In the genomic region with DNA sequence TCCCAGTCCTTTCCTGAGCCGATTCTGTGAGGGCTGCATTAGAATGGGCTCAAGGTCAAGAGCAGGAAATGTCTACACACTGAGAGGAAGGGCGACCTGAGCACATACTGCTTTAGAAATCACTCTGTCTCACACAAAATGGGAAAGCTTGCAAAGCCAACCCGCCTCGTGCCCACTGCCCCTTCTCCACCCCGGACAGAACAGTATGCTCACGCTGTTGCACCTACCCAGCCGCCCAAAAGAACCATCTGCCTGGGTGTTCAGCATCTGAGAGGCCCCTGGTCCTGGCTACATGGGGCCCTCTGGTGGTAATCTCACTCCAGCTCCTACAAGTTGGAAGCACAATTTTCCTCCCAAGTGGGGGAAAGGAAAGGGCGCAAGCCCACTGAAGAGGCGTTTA, we compare ENCODE assay signal across 9 mouse cellular contexts. TPM values are rescaled to one million over a fixed set of nuclear protein-coding genes. Genes with fewer than 3 reads are reported as not detected.
A peak's percentile ranks its signal among the peaks of the same experiment; 100 is the strongest.
DNase-seq lines count a peak whose midpoint lies in the region; ATAC-seq and TF ChIP-seq lines count a peak whose summit lies in the region.
"Had no signal": no experiment of that assay in that cellular context is flagged by ENCODE, and none has a peak within 500 bp of the region (broad histone marks: within the 10 kb centered on the region; RNA-seq: fewer than 3 reads in every experiment).

No protein-coding gene starts in this region.

- TF ChIP-seq EP300 in CH12.LX (IDR thresholded peaks at IDR 0.05; ENCODE audit: low read length): no peak

- DNase-seq in CH12.LX (ENCODE audit: extremely low read depth) (peak; percentile 33), ZHBTc4 (ENCODE audit: low read depth, low spot score) (peak; percentile 64)
- peak; percentile 5 for DNase-seq in embryo, embryonic 11.5 days (ENCODE audit: low read depth, low spot score)
- DNase-seq in left cerebral cortex, postnatal 25 days (ENCODE audit: low spot score in 2 of 2): peak; percentile 63 to 88
- DNase-seq in retina, postnatal 1 day: peak; percentile 70
- DNase-seq in thymus, postnatal 10 days (ENCODE audit: low spot score in 2 of 2): no peak

- 29% methylated on average over 9 of the region's 9 CpGs for WGBS in hindbrain, embryonic 15.5 days

- intact Hi-C loops in left cerebral cortex, postnatal 25 days (cut with DNase I): loop anchor here (5.0 to 10.0 kb wide), 2 partner anchors 345 to 863 kb away; no protein-coding TSS in a partner anchor

- in situ Hi-C loops in CH12.LX (cut with MboI; ENCODE audit: low pct_ligation_motif_present, low pct_unique_long_range_greater_than_20kb, low sequenced_read_pairs): loop anchor here (25.0 kb wide), 1 partner anchor 1073 kb away; no protein-coding TSS in a partner anchor

- H3K27ac ChIP-seq in CH12.LX (ENCODE audit: insufficient read depth, low read depth): no peak overlapping the region
- H3K27ac ChIP-seq in hindbrain, embryonic 15.5 days (replicated peaks): no peak overlapping the region

- no peak overlapping the region for H3K4me2 ChIP-seq in CH12.LX (ENCODE audit: insufficient read depth, low read depth, poor library complexity, severe bottlenecking)
- no peak overlapping the region for H3K4me2 ChIP-seq in hindbrain, embryonic 15.5 days

- no peaks in the 10 kb centered on the region for H3K36me3 ChIP-seq in CH12.LX (replicated peaks in 1 of 2; ENCODE audit: control insufficient read depth in 1 of 2, insufficient read depth in 1 of 2, low read length in 1 of 2)
- peaks cover 35% of the 10 kb centered on the region for H3K36me3 ChIP-seq in hindbrain, embryonic 15.5 days

- no peaks in the 10 kb centered on the region for H3K79me2 ChIP-seq in CH12.LX (replicated peaks; ENCODE audit: control insufficient read depth, extremely low read depth, insufficient read depth, poor library complexity, severe bottlenecking)

- no peak for TF ChIP-seq POLR2A in CH12.LX (IDR thresholded peaks at IDR 0.05; ENCODE audit: low read depth, low read length)

- no peaks in the 10 kb centered on the region for H3K27me3 ChIP-seq in CH12.LX (replicated peaks)
- no peaks in the 10 kb centered on the region for H3K27me3 ChIP-seq in hindbrain, embryonic 15.5 days

- no peaks in the 10 kb centered on the region for H3K9me3 ChIP-seq in CH12.LX (replicated peaks; ENCODE audit: low read length)
- no peaks in the 10 kb centered on the region for H3K9me3 ChIP-seq in hindbrain, embryonic 15.5 days

- peak; percentile 49 for TF ChIP-seq RAD21 in CH12.LX (IDR thresholded peaks at IDR 0.05; ENCODE audit: low read depth, low read length)

- no peak overlapping the region for H3K9ac ChIP-seq in CH12.LX (ENCODE audit: insufficient read depth, low read depth)
- no peak overlapping the region for H3K9ac ChIP-seq in hindbrain, embryonic 15.5 days

- peak; percentile 75 for ATAC-seq in hindbrain, embryonic 15.5 days (ENCODE audit: low FRiP score, low read depth)
- no peak for ATAC-seq in megakaryocyte, adult 5-6 weeks (ENCODE audit: poor library complexity, severe bottlenecking)

- no peaks in the 10 kb centered on the region for H3K4me1 ChIP-seq in CH12.LX (ENCODE audit: control insufficient read depth in 1 of 2, insufficient read depth in 2 of 2)
- H3K4me1 ChIP-seq in hindbrain, embryonic 15.5 days (replicated peaks): no peaks in the 10 kb centered on the region

- peak in 1 of 2 experiments; percentile 53; a peak in 3 of 4 replicates for TF ChIP-seq CTCF in CH12.LX (conservative IDR thresholded peaks at IDR 0.05 in 1 of 2, IDR thresholded peaks at IDR 0.05 in 1 of 2; ENCODE audit: low read depth in 2 of 2, low read length in 2 of 2)

- dilution Hi-C loops in CH12.LX (cut with MboI; ENCODE audit: extremely low pct_ligation_motif_present, extremely low pct_unique_long_range_greater_than_20kb, low sequenced_read_pairs): no loop called here

- no peak overlapping the region for H3K4me3 ChIP-seq in CH12.LX (replicated peaks in 1 of 3; ENCODE audit: low read depth in 2 of 3, low read length in 2 of 3, poor library complexity in 1 of 3)
- no peak overlapping the region for H3K4me3 ChIP-seq in hindbrain, embryonic 15.5 days

TF ChIP-seq in CH12.LX, 34 proteins besides CTCF, POLR2A, EP300 and RAD21:
- peak; percentile 54 for TF ChIP-seq SMC3 (IDR thresholded peaks at IDR 0.05; ENCODE audit: low read depth, low read length)
- no peak for TF ChIP-seq JUND (conservative IDR thresholded peaks at IDR 0.05; ENCODE audit: low read depth, low read length)
- no peak for TF ChIP-seq NELFE (IDR thresholded peaks at IDR 0.05; ENCODE audit: low read depth, low read length)

RNA-seq across cellular contexts. Expression of gene B3gat1, which starts 26.6 kb away (rescaled TPM):
- total RNA-seq in CH12.LX (2012; rRNA removed) (not detected in 2 replicates), CH12.LX (2014; rRNA removed) (not detected in 2 replicates)
- not detected in 2 replicates for polyA plus RNA-seq in CH12.LX (2012; ENCODE audit: insufficient read length, low read depth)
- polyA plus RNA-seq in hindbrain, embryonic 15.5 days (2015; fragmentation: Nextera tagmentation; extraction: Ambion mirVana): 41.1 and 51.0 TPM in 2 replicates
- total RNA-seq in left cerebral cortex, postnatal 25 days (2021): 100 to 1,000 TPM; 208 to 226 TPM
- total RNA-seq in megakaryocyte, adult 5-6 weeks (2015): not detected in 2 replicates
- not detected in 2 replicates for total RNA-seq in megakaryocyte, adult 5-6 weeks (2017)
- total RNA-seq: neutrophil, adult 5-6 weeks had no signal

RNA-seq across cellular contexts. Expression of gene Glb1l2, which starts 46.2 kb away (rescaled TPM):
- total RNA-seq in CH12.LX (2012; rRNA removed): not detected in 2 replicates
- total RNA-seq in CH12.LX (2014; rRNA removed): not detected in 2 replicates
- not detected in 2 replicates for polyA plus RNA-seq in CH12.LX (2012; ENCODE audit: insufficient read length, low read depth)
- polyA plus RNA-seq in hindbrain, embryonic 15.5 days (2015; fragmentation: Nextera tagmentation; extraction: Ambion mirVana): 2.0 and 2.5 TPM in 2 replicates
- under 1 TPM; 0.18 to 0.62 TPM for total RNA-seq in left cerebral cortex, postnatal 25 days (2021)
- not detected in 2 replicates for total RNA-seq in megakaryocyte, adult 5-6 weeks (2015)
- total RNA-seq in megakaryocyte, adult 5-6 weeks (2017): not detected in 2 replicates
- total RNA-seq: neutrophil, adult 5-6 weeks had no signal

Comparison
In these comparisons a context has a peak if more than half of its experiments do, and no peak if none do; other contexts are left out.
1. DNase-seq: peak in CH12.LX (single experiment), ZHBTc4 (single experiment), embryo, embryonic 11.5 days (single experiment), left cerebral cortex, postnatal 25 days (2 of 2) and retina, postnatal 1 day (single experiment); none in thymus, postnatal 10 days (0 of 2).
2. RNA of gene B3gat1, which starts 26.6 kb away (total RNA-seq): 208 to 226 TPM in left cerebral cortex, postnatal 25 days; not detected in CH12.LX and not detected in megakaryocyte, adult 5-6 weeks; every median in the first group is over 100 times any median in the second.